Mouse (Mus musculus) testis, adult 2 months (tissue): ENCODE data around the gene Atf6.

Source experiments
- CTCF ChIP-seq: fragments of 200-500 bp; IDR thresholded peaks from 2 replicates; pipeline ENCODE4 v1.5.1; 2012; ENCODE audit warnings: low read depth, mild to moderate bottlenecking, inconsistent platforms, low read length, moderate library complexity; ENCODE audit not compliant: control insufficient read depth, insufficient read depth, insufficient replicate concordance
- POLR2A ChIP-seq: fragments of 200-500 bp; IDR thresholded peaks from 2 replicates; pipeline ENCODE4 v1.6.1; 2012; ENCODE audit warnings: low read depth, mild to moderate bottlenecking, inconsistent platforms, low read length, moderate library complexity; ENCODE audit not compliant: control insufficient read depth

- TF ChIP-seq CTCF: no peak
- TF ChIP-seq POLR2A: no peak
These were observed 150.2 kb downstream of the Atf6 start for GRCm38 (mm10) chr1:170717241-170717828.
